Mouse (Mus musculus): ENCODE results near the gene Morc2a.
A peak's percentile ranks its signal among the peaks of the same experiment; 100 is the strongest.
"Not testable (repeated sequence)": the region's sequence is repeated elsewhere in the genome, so short reads cannot be mapped to it uniquely, and the experiment has no call there.

Morc2a gene

DNA sequence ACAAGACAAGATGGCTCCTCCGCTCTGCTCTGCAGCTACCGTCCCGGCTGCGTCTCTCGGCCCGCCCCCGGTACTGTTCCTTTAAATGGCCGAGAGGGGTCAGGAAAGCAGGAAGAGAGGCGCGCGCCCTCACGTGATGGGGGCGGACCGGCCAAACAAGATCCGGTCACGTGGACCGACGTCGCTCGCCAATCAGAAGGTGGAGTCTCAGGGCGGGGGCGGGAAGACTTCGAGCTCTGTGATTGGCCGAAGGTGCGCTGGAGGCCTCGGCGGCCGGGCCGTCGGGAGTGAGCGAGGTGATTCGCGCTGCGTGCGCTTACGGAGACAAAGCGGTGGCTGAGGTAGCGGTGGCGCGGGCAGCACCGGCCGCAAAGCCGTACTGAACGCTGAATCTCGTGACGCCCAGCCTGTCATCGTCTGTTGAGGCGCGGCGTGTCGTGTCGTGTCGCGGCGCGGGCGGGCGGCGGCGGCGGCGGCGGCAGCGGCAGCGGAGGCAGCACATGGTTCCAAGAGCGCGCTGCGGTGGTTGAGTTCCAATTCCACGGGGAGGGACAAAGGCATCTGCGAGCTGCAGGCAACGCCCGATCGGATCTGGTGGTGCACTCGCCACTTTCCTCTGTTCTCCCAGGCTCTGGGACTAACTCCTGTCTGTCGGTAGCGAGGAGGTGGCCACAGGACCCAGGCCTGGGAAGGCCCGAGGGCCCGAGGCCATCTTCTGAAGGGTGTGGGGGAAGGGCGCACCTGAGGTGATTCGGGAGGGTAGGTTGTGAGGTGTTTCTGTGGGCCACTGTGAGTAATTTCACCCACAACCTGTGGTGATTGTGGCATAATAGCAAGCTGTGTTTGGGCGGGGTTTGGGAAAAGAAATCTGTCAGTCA lies at the start of gene Morc2a:
Gene Morc2a, plus strand, starts transcription at position 228 of the 878 bp plus-strand sequence.
- DNase-seq (ENCODE audit: low read depth, low spot score): peak; percentile 95

DNA sequence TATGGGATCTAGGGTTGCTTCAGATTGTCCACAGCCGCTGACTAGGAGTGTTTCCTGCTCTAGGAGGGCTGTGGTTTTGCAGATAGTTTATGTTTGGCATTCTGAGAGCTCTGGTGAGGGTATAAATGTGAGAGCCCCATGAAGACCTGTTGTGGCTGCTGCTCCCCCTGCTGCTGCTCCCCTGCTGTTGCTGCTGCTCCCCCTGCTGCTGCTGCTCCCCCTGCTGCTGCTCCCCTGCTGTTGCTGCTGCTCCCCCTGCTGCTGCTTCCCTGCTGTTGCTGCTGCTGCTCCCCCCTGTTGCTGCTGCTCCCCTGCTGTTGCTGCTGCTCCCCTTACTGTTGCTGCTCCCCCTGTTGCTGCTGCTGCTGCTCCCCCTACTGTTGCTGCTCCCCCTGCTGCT lies 47.0 kb upstream of the Morc2a start:
- not testable (repeated sequence) for DNase-seq (ENCODE audit: low read depth, low spot score)

DNA sequence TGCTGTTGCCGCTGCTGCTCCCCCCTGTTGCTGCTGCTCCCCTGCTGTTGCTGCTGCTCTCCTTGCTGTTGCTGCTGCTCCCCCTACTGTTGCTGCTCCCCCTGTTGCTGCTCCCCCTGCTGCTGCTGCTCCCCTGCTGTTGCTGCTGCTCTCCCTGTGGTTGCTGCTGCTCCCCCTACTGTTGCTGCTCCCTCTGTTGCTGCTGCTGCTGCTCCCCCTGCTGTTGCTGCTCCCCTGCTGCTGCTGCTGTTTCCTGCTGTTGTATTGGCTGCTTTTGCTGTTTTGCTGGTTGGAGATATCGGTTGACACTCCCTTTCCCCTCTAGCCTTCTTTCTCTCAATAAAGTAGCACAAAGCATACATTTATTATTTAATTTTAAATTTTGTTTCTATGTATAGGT lies 46.3 kb upstream of the Morc2a start:
- not testable (repeated sequence) for DNase-seq (ENCODE audit: low read depth, low spot score)

DNA sequence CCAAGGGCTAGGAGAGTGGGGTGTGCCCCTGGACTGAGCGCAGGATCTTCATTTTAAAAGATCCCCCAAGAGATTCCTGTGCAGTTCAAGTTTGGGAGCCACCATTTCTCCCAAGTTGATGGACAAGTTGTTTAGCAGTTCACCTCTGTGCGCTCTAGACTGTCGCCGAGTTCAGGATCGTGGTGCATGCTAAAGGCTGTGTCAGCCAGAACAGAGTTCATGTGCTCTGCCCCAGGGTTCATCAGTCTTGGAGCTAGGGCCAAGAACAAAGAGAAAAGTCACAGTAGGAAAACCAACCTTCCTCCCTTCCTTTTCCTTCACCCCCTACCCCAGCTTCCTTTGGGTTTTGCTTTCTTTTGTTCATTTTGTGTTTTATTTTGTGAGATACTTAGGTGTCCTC lies 42.5 kb upstream of the Morc2a start:
- DNase-seq (ENCODE audit: low read depth, low spot score): no peak

DNA sequence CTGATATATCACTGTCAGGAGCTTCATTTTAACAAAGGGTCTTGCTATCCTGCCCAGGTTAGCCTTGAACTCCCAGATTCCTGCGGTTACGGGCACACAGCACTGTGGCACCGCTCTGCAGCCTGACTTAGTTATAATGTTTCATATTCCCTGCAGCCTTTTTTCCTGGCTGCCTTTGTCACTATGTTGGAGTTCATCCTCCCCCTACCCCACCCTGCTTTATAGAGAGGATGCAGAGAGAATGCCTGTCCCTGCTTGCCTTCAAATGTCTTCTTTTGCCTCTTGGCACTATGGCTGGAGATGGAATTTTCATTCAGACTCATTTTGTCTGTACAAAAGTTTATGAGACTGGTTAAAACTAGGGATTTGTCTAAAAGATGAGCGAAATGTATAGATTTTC lies 33.4 kb upstream of the Morc2a start:
- no peak for DNase-seq (ENCODE audit: low read depth, low spot score)

DNA sequence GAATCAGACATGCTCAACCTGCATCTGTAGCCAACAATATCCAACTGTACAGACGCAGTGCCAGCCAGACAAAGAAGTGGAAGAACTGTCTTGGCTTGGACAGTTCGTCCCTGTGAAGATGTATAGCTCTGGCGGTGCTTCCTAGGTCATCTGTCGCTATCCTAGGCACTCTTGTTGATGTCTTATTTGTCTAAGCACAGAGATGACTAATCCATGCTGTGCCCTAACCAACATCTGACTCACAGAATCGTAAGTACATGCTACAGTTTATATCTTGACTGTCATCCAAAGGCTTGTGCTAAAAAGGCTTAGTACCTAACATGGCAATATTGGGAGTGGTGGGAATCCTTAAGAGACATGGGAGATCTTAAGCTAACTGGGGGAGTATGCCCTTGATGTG lies 26.2 kb upstream of the Morc2a start:
- DNase-seq (ENCODE audit: low read depth, low spot score): no peak

DNA sequence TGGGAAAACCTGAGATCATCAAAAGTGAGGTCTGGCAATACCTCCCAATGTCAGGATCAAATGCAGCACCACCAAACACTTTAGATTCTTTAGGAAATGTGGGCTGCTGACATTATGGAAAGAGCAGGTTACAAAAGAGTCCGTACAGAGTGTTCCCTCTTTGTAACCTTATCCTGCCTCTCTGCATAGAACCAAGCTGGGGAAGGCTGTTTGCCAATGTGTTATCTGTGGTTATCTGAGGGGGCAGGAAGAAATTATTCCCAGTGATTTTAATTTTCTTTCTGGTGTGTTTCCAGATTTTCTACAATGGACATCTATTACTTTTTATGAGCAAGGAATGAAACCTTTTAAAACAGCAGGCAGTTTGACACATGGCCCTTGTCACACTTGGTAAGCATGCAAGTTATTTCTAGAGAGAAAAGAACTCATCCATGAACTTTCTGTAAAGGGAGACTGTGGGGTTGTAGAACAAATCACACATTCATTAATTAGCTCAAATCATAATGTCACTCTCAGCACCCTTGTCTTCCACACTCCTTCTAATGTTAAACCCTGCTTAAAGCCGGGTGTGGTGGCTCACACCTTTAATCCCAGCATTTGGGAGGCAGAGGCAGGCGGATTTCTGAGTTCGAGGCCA lies 24.5 kb upstream of the Morc2a start:
- no peak for DNase-seq (ENCODE audit: low read depth, low spot score)

DNA sequence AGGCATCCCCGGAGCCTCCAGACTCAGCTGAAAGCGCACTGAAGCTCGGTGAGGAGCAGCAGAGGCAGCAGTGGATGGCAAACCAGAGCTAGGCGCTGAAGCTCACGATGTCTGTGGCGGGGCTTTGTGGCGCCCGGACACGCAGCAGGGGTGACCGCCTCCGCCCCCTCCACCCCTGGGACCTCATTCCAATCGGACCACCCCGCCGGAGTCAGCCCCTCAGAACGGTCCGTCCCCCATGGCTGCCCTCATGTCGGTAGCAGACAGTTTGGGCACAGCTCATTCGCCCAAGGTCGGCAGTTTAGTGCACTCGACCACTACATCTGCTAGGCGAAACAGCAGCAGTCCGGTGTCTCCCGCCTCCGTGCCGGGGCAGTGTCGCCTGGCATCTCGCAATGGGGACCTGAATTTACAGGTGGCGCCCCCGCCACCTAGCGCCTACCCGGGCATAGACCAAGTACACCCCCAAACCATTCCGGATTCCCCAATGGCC lies 19.9 kb upstream of the Morc2a start:
- DNase-seq (ENCODE audit: low read depth, low spot score): no peak

DNA sequence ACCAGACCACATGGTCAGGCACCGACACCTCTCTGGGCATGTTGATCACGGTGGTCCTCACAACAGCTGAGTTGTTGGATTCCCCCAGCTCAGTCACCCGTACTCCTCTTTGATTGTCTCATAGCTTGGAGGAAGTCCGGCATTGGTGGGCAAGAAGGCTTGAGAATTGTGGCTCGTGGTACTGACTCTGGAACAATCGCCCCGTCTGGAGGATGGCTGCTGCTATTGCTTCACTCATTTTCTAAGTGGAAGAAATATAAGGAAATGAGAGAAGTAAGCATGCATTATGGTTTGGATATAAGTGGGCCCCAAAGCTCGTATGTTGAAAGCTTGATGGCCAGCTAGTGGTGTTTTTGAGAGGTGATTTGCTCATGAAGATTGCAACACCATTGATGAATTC lies 15.7 kb upstream of the Morc2a start:
- not testable (repeated sequence) for DNase-seq (ENCODE audit: low read depth, low spot score)

DNA sequence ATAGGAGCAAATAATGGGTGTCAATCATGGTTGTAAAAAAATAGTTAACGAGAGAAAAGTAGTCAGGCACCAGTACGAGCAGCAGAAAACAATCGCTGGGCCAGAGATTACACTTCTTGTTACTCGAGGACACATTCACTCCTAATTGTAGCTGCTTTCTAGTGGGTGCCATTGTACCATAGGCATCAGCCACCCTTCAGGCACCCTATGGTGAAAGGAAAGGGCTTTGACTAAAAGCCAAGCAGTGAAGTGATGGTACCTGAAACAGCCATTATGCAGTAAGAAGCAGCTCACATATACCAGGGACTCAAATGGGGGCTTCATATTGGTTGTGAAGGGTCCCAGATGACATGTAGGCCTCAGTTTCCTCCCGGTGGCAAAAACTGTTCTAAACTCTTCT lies 1.3 kb upstream of the Morc2a start:
- no peak for DNase-seq (ENCODE audit: low read depth, low spot score)

DNA sequence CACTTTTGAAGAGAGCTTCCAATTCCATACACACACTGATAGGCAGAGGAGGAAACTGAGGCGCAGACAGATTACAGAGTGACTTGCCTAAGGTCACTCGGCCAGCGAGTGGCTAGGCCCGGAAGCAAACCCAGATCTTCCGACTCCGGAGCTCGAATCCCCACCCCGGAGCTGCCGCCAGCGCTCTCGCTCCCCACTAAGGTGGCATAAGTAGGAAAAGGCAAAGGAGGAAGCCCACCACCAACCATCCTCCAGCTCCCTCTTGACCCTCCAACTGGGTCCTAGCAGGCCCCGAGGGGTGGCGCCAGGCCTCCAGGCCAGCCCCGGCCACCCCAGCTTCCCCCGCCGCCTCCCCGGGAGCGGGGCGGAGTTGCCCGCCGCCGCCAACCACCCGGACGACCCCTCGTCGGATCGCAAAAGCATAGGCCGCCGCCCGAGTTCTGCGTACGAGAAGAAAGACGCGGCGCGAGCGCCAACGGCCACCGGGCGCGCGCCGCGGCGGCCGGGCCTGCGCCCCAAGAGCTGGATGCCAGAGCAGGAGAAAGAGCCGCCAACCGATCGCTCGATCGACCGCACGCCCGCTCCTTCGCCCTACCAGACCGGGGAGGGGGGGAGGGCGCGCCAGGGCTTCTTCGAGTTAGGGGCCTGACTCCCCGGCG lies 557 bp upstream of the Morc2a start:
- no peak for DNase-seq (ENCODE audit: low read depth, low spot score)

DNA sequence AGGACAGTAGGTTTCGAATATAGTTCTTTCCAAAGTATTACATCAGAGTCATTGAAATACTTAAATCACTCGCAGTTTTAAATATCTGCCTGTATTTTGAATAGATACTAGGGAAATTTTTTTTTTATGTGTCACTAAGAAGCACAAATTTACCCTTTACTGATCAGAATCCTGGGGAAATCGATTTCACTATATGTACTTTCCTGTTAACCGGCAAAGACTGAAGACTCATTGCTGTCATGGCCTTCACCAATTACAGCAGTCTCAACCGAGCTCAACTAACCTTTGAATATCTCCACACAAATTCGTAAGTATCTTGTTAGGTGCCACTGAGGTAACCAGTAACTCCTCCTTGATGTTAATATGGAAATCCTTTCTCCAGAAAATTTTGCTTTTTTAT lies 1.1 kb downstream of the Morc2a start:
- no peak for DNase-seq (ENCODE audit: low read depth, low spot score)

DNA sequence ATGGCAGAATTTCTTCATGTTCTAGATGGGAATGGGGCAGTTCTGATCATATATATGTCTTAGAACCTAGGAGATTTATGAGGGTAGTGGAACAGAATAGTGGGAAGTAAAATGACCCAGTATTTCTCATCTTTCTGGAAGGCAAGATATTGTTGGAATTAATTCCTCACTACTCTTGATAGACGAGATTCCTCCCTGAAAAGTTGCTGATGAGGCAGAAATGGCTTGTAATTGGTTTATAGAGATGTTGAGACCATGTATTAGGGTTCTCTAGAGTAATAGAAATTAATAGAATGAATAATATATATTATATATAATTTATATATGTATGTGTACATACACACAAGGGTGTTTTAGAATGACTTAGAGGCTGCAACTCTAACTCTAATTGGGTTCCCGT lies 13.0 kb downstream of the Morc2a start:
- DNase-seq (ENCODE audit: low read depth, low spot score): no peak

DNA sequence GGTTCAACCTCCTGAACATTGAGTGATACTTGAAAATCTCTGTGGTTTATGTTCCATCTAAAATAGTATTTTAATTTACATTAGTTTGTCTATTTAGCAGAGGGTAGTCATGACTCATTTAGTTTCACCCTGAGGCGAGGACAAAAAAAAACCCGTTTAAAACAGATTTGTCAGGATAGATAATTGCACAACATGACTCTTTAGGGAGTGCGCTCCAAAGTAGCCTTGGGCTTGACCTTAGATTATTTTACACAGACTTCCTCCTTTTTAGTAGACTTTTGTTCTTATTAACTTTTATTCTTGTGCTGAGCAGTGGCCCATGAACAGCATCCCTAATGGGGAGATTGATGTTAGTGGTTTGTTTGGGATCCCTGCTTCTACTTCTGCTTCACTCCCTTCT lies 18.5 kb downstream of the Morc2a start:
- DNase-seq (ENCODE audit: low read depth, low spot score): no peak

DNA sequence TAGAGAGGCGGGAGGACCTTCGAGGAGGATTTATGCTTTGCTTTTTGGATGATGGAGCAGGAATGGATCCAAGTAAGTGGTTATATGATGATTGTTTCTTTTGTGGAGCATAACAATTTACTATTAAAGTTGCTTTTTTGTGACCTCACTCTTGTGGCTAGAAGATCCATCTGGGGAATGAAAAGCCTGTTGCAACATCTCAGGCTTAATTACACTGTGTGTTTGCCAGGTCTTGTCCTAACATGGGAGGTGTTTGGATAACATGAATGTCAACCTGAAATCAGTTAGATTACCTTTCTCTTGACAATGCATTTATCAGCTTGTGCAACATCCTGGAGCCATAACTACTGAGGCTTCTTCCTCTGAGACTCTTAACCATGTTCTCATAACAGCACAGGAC lies 19.8 kb downstream of the Morc2a start:
- DNase-seq (ENCODE audit: low read depth, low spot score): no peak

DNA sequence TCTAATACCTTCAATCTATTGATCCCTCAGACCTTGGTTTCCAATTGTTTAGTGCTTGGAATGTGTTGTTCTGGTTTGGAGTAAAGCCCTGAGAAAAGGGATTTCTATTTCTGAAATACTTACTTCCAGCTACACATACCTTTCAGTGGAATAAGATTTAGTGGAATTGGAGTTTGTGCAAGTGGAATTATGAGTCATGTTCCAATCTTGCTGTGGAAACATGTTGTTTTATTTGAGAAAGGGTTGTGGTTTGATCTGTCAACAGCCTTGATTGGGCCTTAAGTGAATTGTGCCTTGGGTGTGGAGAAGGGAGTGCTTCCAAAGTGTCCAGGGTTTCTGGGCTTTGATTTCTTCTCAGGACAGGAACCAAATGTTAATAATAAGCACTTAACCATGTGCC lies 20.9 kb downstream of the Morc2a start:
- DNase-seq (ENCODE audit: low read depth, low spot score): no peak

DNA sequence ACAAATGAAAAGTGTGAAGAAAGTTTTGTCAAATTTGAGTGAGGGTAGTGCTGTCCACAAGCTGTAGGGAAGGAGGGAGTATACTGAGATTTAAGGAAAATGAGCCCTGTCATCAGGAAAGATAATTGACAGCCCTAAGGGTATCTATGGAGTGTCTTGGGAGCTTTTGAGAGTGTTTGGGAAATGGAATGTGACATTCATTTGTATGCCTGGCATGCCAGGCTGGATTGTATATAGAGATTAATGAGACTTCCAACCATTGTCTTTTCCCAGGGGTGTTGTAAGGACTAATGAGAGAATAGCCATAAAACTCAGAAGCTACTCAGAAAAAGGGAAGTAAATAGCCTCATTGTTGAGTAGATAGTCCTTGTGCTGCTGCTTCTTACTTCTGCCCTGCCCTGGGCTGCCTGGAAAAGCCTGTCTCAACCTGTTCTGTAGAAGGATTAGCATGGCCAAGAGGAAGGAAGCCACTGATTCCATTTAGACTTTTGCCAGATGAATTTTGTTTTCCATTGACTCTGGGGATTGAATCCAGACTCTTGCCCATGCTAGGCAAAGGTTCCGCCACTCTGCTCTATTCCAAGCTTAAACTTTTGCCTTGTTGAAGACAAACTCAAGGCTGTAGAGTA lies 22.1 kb downstream of the Morc2a start:
- DNase-seq (ENCODE audit: low read depth, low spot score): no peak

DNA sequence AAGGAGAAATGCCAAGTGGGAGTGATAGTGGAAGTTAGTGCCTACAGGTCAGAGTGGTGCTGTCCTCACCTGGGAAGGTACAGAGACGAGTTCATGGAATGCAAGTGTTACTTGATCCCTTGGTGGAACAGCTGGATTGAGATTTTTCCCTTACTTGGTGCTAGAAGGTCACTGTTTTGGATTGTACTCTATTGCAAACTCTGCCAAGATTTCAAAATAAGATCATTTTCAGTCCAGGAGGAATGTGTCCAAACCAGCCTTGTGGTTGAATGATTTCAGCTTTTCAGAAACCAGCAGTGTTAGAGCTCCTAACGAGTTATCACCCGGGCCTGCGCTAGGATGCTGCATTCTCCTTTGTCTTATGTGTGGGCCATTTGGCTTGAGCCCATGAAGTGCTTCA lies 25.6 kb downstream of the Morc2a start:
- no peak for DNase-seq (ENCODE audit: low read depth, low spot score)

DNA sequence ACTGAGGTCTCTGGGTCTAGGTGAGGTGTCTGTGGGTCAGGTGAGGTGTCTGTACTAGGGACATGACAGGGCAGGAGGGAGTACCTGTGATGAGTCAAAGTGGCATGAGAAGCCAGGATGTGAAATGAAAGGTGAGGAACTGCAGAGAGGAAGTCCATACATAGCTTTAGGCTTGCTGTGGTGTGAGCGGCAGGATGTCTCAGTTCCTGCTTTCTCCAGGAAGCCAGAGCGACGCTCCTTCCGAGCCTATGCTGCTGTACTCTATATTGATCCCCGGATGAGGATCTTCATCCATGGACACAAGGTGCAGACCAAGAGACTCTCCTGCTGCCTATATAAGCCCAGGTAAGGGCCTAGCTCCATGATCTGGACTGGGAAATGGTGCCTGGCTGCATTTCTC lies 27.4 kb downstream of the Morc2a start:
- no peak for DNase-seq (ENCODE audit: low read depth, low spot score)

DNA sequence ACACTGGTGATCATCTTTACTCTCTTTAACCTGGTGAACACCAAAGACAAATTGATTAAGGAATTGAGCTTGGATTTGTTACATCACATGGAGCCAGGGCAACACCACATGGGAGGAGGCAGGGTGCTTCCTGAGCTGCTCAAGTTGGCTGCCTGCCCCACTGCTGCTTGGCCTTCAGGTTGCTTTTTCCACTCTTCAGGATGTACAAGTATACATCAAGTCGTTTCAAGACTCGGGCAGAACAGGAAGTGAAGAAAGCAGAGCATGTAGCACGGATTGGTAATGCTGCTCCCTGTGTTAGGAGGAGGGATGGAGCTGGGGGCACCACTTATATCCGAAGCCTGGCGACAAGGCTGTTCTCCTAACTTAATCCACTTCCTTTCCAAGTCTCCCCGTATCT lies 28.2 kb downstream of the Morc2a start:
- no peak for DNase-seq (ENCODE audit: low read depth, low spot score)

DNA sequence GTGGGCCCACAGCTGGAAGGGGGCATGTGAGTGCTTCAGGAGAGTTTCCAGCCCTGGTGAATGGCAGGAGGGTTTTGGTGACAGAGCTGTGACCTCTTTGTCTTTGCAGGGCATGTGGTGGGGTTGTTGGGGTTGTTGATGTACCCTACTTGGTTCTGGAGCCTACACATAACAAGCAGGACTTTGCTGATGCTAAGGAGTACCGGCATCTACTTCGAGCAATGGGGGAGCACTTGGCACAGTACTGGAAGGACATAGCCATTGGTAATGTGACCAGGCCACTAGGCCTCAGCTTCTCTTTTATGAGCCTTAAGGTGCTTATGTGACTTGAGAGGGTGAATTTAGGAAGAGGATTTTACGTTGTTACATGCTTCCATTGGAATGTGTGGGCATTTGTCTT lies 30.8 kb downstream of the Morc2a start:
- no peak for DNase-seq (ENCODE audit: low read depth, low spot score)

DNA sequence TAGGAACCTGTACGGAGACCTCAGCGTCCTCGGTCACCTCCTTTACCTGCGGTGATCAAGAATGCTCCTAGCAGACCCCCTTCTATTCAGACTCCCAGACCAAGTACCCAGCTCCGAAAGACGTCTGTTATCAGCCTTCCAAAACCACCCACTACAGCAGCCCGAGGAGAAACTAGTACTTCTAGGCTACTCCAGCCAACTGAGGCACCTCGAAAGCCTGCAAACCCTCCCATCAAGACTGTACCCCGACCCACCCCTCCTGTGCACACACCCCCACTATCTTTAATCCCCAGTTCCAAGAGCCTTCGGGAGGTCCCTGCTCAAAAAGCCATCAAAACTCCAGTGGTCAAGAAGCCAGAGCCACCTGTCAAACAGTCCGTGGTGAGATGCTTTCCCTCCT lies 34.7 kb downstream of the Morc2a start:
- no peak for DNase-seq (ENCODE audit: low read depth, low spot score)

Measured in retina, adult 2 months (tissue).